Mouse (Mus musculus): ENCODE measurements around the gene Slc9a7. TPM values are rescaled to one million over a fixed set of nuclear protein-coding genes. Genes with fewer than 3 reads are reported as not detected.
A peak's percentile ranks its signal among the peaks of the same experiment; 100 is the strongest.

The Slc9a7 gene
- 0.46 and 0.50 TPM in 2 replicates for polyA plus RNA-seq (2015; fragmentation: Nextera tagmentation; extraction: Ambion mirVana)

- ATAC-seq, result peak; percentile 92
- WGBS, result 8% methylated on average over 50 of the region's 65 CpGs
- Histone ChIP-seq H3K9ac (ENCODE audit: low read depth, low read length) (peak within 1 kb of the TSS; percentile 56), H3K36me3 (ENCODE audit: control insufficient read depth, insufficient read depth, low read length) (no peaks in the 10 kb centered on the region), H3K4me2 (ENCODE audit: low read depth, low read length) (peak within 1 kb of the TSS; percentile 78), H3K27ac (ENCODE audit: low read length) (no peak within 1 kb of the TSS), H3K4me3 (ENCODE audit: low read length) (peak within 1 kb of the TSS; percentile 61), H3K27me3 (replicated peaks; ENCODE audit: control insufficient read depth, insufficient read depth, low read length) (no peaks in the 10 kb centered on the region; the same call in 1 of the 2 replicates), H3K9me3 (ENCODE audit: control insufficient read depth, low read length) (no peaks in the 10 kb centered on the region), H3K4me1 (ENCODE audit: control insufficient read depth, insufficient read depth, low read length) (no peaks in the 10 kb centered on the region)
These were observed at the start of gene Slc9a7 for GRCm38 (mm10) chrX:20291282-20292039. Slc9a7 (minus strand) TSS chrX:20291807.

DNA sequence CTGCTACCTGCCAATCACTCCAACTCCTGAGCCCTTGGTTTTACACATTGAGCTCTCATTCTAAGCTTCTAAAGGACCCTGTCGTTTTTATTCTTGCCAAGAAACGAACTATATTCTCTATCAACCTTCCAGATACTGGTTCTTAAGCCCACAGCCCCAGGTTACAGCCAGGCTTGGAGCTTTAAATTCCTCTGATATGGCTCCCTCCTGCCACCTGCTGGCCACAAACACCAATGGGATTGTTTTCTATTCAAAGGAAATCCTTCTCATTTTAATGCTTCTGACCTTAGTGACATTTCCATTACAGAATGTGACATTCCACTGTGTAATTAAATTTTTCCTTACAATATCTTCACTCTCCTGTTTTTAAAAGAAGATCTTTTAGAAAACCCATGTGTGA is 44.1 kb upstream of the Slc9a7 start:
- no peaks in the 10 kb centered on the region for H3K9me3 ChIP-seq (ENCODE audit: control insufficient read depth, low read length)
- 13% methylated on average over 2 of the region's 2 CpGs for WGBS

DNA sequence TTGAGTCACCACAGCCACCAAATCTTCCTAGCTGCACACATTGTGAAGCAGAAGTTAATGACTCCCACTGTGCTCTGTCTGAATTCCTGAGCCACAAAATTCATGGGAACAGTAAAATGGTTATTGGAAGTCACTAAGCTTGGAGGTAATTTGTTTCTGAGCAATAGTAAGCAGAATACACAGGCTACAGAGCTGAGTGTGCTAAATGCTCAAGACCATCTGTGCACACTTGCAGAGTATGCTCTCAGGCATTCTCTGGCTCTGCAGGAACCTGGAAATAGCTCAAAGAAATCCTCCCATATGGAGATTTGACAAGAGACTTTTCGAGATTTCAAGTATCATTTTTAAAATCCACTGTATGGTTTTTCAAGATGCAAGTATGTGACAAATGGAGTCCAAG is 41.1 kb upstream of the Slc9a7 start:
- WGBS, result 63% methylated on average over 1 of the region's 1 CpGs
- Histone ChIP-seq H3K4me3 (ENCODE audit: low read length) (no peak overlapping the region), H3K9me3 (ENCODE audit: control insufficient read depth, low read length) (no peaks in the 10 kb centered on the region), H3K4me2 (ENCODE audit: low read depth, low read length) (no peak overlapping the region), H3K4me1 (ENCODE audit: control insufficient read depth, insufficient read depth, low read length) (no peaks in the 10 kb centered on the region), H3K36me3 (ENCODE audit: control insufficient read depth, insufficient read depth, low read length) (no peaks in the 10 kb centered on the region), H3K9ac (ENCODE audit: low read depth, low read length) (no peak overlapping the region), H3K27ac (ENCODE audit: low read length) (no peak overlapping the region), H3K27me3 (replicated peaks; ENCODE audit: control insufficient read depth, insufficient read depth, low read length) (no peaks in the 10 kb centered on the region)
- ATAC-seq, result no peak

More for the DNA sequence above, 44.1 kb upstream of the Slc9a7 start:
- no peaks in the 10 kb centered on the region for H3K27me3 ChIP-seq (replicated peaks; ENCODE audit: control insufficient read depth, insufficient read depth, low read length)
- no peak overlapping the region for H3K9ac ChIP-seq (ENCODE audit: low read depth, low read length)
- H3K4me1 ChIP-seq (ENCODE audit: control insufficient read depth, insufficient read depth, low read length), result no peaks in the 10 kb centered on the region
- no peak overlapping the region for H3K4me2 ChIP-seq (ENCODE audit: low read depth, low read length)
- H3K4me3 ChIP-seq (ENCODE audit: low read length), result no peak overlapping the region
- H3K36me3 ChIP-seq (ENCODE audit: control insufficient read depth, insufficient read depth, low read length), result no peaks in the 10 kb centered on the region
- no peak for ATAC-seq
- H3K27ac ChIP-seq (ENCODE audit: low read length), result no peak overlapping the region

DNA sequence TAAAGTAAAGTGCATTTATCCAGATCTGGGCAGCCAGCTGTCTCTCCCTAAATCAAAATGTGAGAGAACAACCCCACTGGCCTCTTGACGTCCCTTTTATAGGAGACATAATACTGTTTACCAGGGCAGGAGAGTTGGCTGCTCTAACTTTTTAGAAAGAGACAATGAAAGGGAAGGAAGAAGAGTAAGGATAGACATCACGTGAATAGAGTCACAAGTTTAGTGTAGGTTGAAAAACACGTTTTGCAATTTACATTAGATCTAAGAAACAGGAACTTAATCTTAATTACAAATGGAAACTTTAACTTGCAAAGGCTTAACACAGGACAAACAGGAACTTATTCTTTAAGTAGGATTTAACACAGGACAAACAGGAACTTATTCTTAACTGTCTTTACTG is 15.6 kb upstream of the Slc9a7 start:
- Histone ChIP-seq H3K4me3 (ENCODE audit: low read length) (no peak overlapping the region), H3K27me3 (replicated peaks; ENCODE audit: control insufficient read depth, insufficient read depth, low read length) (no peaks in the 10 kb centered on the region), H3K4me2 (ENCODE audit: low read depth, low read length) (no peak overlapping the region), H3K9ac (ENCODE audit: low read depth, low read length) (no peak overlapping the region), H3K36me3 (ENCODE audit: control insufficient read depth, insufficient read depth, low read length) (no peaks in the 10 kb centered on the region), H3K4me1 (ENCODE audit: control insufficient read depth, insufficient read depth, low read length) (no peaks in the 10 kb centered on the region), H3K9me3 (ENCODE audit: control insufficient read depth, low read length) (no peaks in the 10 kb centered on the region), H3K27ac (ENCODE audit: low read length) (no peak overlapping the region)
- 41% methylated on average over 3 of the region's 3 CpGs for WGBS
- no peak for ATAC-seq

GRCm38 (mm10) chrX:20305941-20306340 is 14.3 kb upstream of the Slc9a7 start:
- Histone ChIP-seq H3K9ac (ENCODE audit: low read depth, low read length) (no peak overlapping the region), H3K36me3 (ENCODE audit: control insufficient read depth, insufficient read depth, low read length) (no peaks in the 10 kb centered on the region), H3K27ac (ENCODE audit: low read length) (no peak overlapping the region), H3K4me1 (ENCODE audit: control insufficient read depth, insufficient read depth, low read length) (no peaks in the 10 kb centered on the region), H3K27me3 (replicated peaks; ENCODE audit: control insufficient read depth, insufficient read depth, low read length) (no peaks in the 10 kb centered on the region), H3K9me3 (ENCODE audit: control insufficient read depth, low read length) (no peaks in the 10 kb centered on the region), H3K4me2 (ENCODE audit: low read depth, low read length) (no peak overlapping the region), H3K4me3 (ENCODE audit: low read length) (no peak overlapping the region)
- no peak for ATAC-seq

- Histone ChIP-seq H3K4me2 (ENCODE audit: low read depth, low read length) (no peak overlapping the region), H3K9ac (ENCODE audit: low read depth, low read length) (no peak overlapping the region), H3K36me3 (ENCODE audit: control insufficient read depth, insufficient read depth, low read length) (no peaks in the 10 kb centered on the region), H3K9me3 (ENCODE audit: control insufficient read depth, low read length) (no peaks in the 10 kb centered on the region), H3K4me1 (ENCODE audit: control insufficient read depth, insufficient read depth, low read length) (no peaks in the 10 kb centered on the region), H3K27me3 (replicated peaks; ENCODE audit: control insufficient read depth, insufficient read depth, low read length) (no peaks in the 10 kb centered on the region), H3K4me3 (ENCODE audit: low read length) (no peak overlapping the region), H3K27ac (ENCODE audit: low read length) (no peak overlapping the region)
- no peak for ATAC-seq
These were observed 11.7 kb upstream of the Slc9a7 start for GRCm38 (mm10) chrX:20303280-20303679.

DNA sequence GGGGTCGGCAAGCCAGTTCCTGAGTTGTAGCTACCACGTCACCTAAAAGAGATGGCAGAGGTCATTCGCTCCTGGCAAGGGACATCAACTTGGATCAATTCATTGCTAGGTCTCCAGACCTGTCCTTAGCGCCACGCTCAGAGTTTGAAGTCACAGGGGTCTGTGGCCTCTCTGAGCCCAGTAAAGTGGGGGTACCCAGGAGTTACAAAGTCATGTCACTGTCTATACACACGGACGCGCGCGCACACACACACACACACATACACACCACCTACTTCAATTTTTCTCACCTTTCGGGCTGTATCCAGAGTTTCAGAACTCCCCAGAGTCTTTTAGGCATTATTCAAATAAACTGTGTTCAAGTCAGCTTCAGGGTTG is 422 bp upstream of the Slc9a7 start:
- no peaks in the 10 kb centered on the region for H3K4me1 ChIP-seq (ENCODE audit: control insufficient read depth, insufficient read depth, low read length)
- H3K4me2 ChIP-seq (ENCODE audit: low read depth, low read length), result peak overlapping the region; percentile 78
- H3K27ac ChIP-seq (ENCODE audit: low read length), result no peak overlapping the region
- H3K9me3 ChIP-seq (ENCODE audit: control insufficient read depth, low read length), result no peaks in the 10 kb centered on the region
- H3K36me3 ChIP-seq (ENCODE audit: control insufficient read depth, insufficient read depth, low read length), result no peaks in the 10 kb centered on the region
- H3K9ac ChIP-seq (ENCODE audit: low read depth, low read length), result peak overlapping the region; percentile 56; the same call in 1 of the 2 replicates
- no peak for ATAC-seq
- no peaks in the 10 kb centered on the region; the same call in 1 of the 2 replicates for H3K27me3 ChIP-seq (replicated peaks; ENCODE audit: control insufficient read depth, insufficient read depth, low read length)
- H3K4me3 ChIP-seq (ENCODE audit: low read length), result peak overlapping the region; percentile 61
- 35% methylated on average over 11 of the region's 11 CpGs for WGBS

- H3K4me2 ChIP-seq (ENCODE audit: low read depth, low read length), result peak overlapping the region; percentile 78
- no peak overlapping the region for H3K27ac ChIP-seq (ENCODE audit: low read length)
- H3K27me3 ChIP-seq (replicated peaks; ENCODE audit: control insufficient read depth, insufficient read depth, low read length), result no peaks in the 10 kb centered on the region; the same call in 1 of the 2 replicates
- no peaks in the 10 kb centered on the region for H3K9me3 ChIP-seq (ENCODE audit: control insufficient read depth, low read length)
- H3K4me3 ChIP-seq (ENCODE audit: low read length), result peak overlapping the region; percentile 61; the same call in 1 of the 2 replicates
- H3K4me1 ChIP-seq (ENCODE audit: control insufficient read depth, insufficient read depth, low read length), result no peaks in the 10 kb centered on the region
- no peak for ATAC-seq
- H3K36me3 ChIP-seq (ENCODE audit: control insufficient read depth, insufficient read depth, low read length), result no peaks in the 10 kb centered on the region
- H3K9ac ChIP-seq (ENCODE audit: low read depth, low read length), result no peak overlapping the region
- 27% methylated on average over 5 of the region's 5 CpGs for WGBS
These were observed 892 bp downstream of the Slc9a7 start for GRCm38 (mm10) chrX:20290715-20291114.

DNA sequence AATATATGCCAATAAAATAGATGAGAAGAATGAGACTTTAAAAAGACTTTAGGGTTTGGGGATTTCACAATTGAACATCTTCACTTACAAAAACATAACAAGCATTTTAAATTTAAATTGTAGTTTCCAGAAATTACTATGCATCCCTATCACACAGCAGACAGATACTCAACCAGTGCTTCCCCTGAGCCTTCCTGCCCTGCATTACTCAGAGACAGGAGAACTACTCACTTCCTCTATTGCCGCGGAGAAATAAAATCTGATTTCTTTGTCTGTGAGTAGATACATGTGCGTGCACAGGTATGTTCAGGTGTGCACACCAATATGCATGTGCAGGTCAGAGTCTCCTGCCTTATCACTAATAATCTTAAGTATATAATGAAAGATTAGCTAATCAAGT is 2.9 kb downstream of the Slc9a7 start:
- ATAC-seq, result no peak
- Histone ChIP-seq H3K27me3 (replicated peaks; ENCODE audit: control insufficient read depth, insufficient read depth, low read length) (no peaks in the 10 kb centered on the region; the same call in 1 of the 2 replicates), H3K4me2 (ENCODE audit: low read depth, low read length) (no peak overlapping the region), H3K4me1 (ENCODE audit: control insufficient read depth, insufficient read depth, low read length) (no peaks in the 10 kb centered on the region), H3K4me3 (ENCODE audit: low read length) (no peak overlapping the region), H3K27ac (ENCODE audit: low read length) (no peak overlapping the region), H3K9ac (ENCODE audit: low read depth, low read length) (no peak overlapping the region), H3K36me3 (ENCODE audit: control insufficient read depth, insufficient read depth, low read length) (no peaks in the 10 kb centered on the region), H3K9me3 (ENCODE audit: control insufficient read depth, low read length) (no peaks in the 10 kb centered on the region)
- WGBS, result 85% methylated on average over 3 of the region's 3 CpGs

DNA sequence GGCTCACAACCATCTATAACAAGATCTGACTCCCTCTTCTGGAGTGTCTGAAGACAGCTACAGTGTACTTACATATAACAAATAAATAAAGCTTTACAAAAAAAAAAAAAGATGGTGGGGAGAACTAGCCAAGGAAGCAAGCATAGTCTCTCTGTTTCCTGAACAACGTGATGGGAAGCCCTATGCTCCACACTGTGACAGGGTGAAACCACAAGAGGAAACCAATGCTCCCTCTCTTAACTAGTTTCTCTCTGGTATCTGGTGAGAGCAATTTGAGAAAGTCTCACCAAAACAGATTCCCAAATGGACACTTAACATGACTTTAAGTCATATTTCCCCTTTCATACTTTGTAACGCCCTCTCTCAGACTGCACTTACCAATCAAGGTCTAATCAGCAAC is 5.4 kb downstream of the Slc9a7 start:
- Histone ChIP-seq H3K27ac (ENCODE audit: low read length) (no peak overlapping the region), H3K4me3 (ENCODE audit: low read length) (no peak overlapping the region), H3K9ac (ENCODE audit: low read depth, low read length) (no peak overlapping the region), H3K4me2 (ENCODE audit: low read depth, low read length) (no peak overlapping the region), H3K36me3 (ENCODE audit: control insufficient read depth, insufficient read depth, low read length) (no peaks in the 10 kb centered on the region), H3K9me3 (ENCODE audit: control insufficient read depth, low read length) (no peaks in the 10 kb centered on the region), H3K27me3 (replicated peaks; ENCODE audit: control insufficient read depth, insufficient read depth, low read length) (no peaks in the 10 kb centered on the region; the same call in 1 of the 2 replicates), H3K4me1 (ENCODE audit: control insufficient read depth, insufficient read depth, low read length) (no peaks in the 10 kb centered on the region)
- WGBS, result 59% methylated on average over 2 of the region's 2 CpGs
- no peak for ATAC-seq

Measured in intestine, embryonic 16.5 days (tissue).